Mouse (Mus musculus): ENCODE measurements around the gene Pkd1l3.
A peak's percentile ranks its signal among the peaks of the same experiment; 100 is the strongest.

The Pkd1l3 gene

DNA sequence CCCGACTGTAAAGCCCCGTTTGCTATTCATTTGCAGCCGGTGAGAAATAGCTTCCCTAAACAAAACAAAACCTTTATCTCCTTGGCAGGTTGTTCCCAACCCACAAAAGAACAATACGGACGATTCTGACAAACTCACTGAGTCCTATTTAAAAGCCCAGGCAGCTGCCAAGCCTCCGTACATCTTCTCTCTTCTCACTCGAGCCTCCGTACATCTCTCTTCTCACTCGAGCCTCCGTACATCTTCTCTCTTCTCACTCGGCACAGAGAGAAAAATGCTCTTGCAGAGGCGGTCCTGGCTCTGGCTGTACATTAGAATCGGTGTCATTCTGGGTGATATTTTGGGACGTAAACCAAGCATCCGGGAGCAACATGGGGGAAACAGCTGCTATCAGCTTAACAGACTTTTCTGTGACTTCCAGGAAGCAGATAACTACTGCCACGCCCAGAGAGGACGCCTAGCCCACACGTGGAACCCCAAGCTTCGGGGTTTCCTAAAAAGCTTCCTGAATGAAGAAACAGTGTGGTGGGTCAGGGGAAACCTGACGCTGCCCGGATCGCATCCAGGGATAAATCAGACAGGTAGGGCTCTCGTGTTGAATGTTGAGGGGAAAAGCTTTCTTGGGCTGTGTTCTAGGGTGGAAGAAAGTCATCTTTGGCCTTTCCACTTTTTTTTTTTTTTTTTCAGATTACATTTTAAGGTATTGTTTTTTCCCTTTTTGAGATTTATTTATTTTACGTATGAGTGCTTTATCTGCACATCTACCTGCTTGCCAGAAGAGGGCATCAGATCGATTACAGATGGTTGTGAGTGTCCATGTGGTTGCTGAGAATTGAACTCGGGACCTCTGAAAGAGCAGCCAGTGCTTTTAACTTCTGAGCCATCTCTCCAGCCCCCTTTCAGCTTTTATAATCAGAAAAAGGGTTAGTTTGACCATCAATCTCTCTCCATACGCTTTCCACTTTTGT lies at the start of gene Pkd1l3:
TSS of gene Pkd1l3 (plus strand) at position 275 of the 968 bp plus-strand sequence.
- peak; percentile 9 to 13 for DNase-seq

DNA sequence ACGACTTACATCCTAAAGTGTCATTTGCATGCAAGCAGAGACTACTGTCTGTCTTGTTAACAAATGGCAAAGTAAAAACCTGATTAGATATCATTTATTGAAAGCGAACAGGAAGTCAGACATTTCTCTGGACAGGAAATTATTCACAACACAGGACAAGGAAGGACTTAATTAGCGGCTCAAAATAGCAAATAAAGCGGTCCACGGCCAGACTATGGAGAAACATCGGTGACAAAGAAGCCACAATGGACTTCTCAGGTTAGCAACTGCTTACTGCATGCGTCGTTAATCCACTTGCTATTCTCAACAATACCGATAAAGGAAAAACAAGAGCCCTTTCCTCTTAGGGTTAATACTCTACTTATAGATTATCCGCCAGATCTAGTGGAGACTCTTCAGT lies 49.6 kb upstream of the Pkd1l3 start:
- DNase-seq: no peak

DNA sequence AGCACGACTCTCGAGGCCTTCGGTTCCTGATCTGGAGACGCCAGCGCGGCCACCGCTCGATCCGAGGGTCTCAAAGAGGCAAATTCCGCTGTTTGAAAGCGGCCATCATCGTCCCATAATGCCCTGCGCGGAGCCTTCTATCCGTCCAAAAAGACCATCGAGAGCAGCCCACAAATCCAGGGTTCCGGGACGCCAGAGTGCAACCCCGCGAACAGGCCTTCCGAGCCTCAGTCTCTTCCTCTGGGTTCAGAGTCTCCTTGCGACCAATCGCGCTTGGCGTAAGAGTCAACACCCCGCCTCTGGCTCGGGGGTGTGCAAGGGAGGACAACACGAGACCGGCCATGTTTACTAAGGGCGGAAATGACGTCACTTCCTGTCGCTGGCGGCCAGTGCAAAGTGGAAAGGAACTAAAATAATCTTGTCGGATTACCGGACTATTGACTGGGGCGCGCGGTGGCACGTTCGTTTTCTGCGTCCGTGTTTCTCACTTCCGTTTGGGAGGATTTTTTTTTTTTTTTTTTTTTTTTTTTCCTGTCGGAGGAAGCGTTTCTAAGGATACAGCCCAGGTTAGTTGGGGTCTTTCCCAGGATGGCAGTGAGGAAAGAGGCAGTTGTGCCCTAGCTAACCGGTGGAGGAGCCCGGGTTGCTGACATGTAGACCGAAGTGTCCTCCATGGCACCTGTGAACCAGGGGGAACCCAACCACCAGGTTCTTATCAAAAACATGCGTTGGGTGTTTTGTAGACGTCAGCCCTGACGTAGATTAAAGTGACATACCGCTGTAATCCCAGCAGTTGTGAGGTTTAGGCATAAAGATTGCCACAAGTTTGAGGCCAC lies 48.6 kb upstream of the Pkd1l3 start, which contains the start of the genes Dhx38 and Txnl4b:
TSS of gene Dhx38 (minus strand) at position 364 of the 836 bp plus-strand sequence.
TSS of gene Txnl4b (plus strand) at position 395 of the 836 bp plus-strand sequence.
- peak; percentile 96 to 97 for DNase-seq

DNA sequence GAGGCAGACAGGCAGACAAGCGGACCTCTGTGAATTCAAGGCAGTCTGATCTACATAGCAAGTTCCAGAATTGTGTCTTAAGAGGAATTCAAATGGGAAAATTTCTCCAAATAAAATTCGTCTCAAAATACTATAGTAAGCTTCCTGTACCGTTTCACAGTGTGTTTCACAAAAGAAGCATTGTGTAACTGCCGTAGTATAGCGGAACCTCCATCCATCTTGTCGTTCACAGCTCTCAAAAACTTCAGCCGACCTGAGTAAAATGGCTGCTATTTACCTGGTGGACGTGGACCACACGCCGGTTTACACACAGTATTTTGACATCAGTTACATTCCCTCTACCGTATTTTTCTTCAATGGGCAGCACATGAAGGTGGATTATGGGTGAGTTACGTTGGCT lies 43.2 kb upstream of the Pkd1l3 start:
- no peak for DNase-seq

DNA sequence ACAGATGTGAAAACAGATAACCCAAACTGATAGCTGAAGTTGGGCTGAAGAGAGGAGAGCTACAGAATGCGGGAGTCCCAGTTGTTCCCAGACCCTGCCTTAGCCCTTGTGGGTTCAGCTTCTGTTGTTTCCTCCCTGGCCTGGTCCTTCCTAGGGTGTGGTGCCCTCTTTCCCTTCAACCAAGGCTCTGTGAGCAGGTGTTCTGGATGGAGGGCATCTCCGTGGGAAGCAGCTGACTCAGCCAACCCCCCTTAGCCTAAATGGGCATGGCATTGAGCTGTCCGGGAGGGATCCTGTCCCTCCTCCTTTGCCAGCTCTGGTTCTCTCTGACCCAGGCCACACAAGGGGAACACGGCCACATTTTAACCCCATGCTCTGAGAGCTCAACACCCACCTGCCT lies 38.0 kb upstream of the Pkd1l3 start:
- DNase-seq: no peak

DNA sequence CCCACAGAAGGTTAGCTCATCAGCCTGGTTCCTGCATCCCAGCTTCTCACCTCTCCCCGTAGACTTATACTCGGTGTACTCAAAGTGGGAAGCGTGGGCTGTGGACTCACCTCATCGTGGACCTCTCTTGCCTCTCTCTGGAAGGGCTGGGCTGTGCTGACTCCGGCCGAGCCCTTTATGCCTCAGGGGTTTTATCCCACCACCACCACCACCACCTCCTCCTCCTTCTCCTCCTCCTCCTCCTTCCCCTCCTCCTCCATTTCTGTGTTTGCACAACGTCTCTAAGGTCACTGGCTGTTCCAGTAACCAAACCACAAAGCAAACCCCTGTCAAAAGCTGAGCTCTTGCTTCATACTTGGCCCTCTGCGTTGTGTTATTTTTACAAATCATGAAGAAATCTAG lies 35.4 kb upstream of the Pkd1l3 start, which contains the start of gene Hp:
TSS of gene Hp (minus strand) at position 273 of the 402 bp plus-strand sequence.
- DNase-seq: no peak

DNA sequence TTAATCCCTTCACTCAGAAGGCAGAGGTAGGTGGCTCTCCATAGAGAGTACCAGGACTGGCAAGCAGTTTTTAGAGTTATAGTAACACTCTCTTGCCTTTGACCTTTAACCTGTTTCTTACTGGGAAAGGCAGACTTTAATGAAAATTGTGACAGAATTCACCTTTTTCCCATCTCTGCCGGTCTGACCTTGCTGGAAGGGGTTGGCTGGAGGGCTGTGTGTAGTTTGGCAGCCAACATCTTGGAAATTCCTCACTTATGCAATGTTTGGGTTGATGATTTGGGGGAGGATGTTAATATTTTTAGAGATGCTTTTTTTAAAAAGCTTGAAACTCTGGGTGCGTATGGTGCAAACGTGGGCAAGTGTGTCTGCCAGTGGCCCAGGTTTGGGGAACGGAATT lies 30.0 kb upstream of the Pkd1l3 start:
- no peak for DNase-seq

DNA sequence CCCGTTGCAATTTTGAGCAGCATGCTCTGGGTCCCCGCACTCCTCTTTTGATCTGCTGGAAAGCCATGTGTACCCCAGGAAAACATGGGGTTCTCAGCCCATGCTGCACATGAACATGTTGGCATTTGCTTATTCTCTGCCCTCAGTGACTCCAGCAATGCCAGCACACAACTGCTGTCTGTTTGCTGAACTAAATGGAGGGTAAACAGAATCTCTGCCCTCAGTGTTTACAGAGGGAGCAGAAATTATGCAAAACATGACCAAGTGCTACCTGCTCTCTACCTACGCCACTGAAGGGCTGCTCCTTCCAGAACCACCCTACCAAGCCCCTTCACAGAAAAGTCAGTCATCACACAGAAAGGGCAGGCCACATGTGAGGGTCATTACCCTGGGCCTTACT lies 29.5 kb upstream of the Pkd1l3 start:
- no peak for DNase-seq

DNA sequence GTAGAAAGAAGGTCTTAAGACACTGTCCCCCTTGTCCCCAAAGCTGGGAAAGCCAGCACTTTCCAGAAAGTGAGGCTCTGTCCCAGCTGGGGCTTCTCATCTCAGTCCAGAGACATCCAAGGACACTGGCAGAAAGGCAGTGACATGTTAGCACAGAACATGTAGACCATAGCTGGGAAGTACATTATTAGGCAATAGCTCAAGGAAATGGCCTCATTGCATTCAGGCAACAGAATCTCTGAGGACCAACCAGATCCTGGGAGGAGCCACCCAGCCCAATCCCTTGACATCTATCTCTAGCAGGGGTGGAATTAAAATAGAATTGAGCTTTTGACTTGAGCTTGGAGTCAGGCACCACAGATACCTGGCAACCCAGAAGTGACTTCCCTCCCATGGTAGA lies 28.7 kb upstream of the Pkd1l3 start:
- DNase-seq: no peak

DNA sequence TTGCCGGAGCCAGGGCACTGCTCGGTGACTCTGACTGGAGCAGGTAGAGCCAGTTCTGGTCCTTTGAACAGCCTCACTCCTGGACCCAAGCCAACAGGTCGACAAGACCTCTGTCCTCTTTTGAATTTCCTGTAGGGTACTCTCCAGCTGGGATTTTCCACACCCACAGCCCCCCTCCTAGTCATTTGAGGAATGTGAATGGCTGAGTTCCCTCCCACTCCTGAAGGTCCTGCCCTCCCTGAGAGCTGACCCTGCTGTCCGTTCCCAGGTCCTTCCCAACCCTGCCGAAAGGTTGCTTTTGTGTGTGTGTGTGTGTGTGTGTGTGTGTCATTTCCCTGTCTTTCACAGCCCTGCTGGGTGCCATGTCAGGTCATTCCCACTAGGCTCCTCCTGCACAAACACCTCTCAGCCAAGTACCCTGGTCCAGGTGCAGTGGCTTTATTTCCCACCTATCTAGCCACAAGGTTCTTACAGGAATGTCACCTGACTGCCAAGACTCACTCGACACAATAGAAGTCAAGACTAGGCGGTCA lies 27.3 kb upstream of the Pkd1l3 start:
- DNase-seq: no peak

DNA sequence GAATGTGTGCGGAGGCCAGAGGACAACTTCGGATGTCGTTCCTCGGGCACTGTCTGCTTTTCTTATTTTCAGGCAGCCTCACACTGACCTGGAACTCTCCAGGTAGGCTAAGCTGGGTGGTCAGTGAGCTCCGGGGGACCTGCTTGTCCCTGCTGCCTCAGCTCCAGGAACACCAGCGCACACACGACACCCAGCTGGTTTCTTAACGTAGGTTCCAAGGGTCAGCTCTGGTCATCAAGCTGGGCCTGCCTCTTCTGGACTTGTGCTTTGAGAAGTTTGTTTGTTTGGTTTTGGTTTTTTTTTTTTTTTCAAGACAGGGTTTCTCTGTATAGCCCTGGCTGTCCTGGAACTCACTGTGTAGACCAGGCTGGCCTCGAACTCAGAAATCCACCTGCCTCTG lies 23.4 kb upstream of the Pkd1l3 start:
- no peak for DNase-seq

DNA sequence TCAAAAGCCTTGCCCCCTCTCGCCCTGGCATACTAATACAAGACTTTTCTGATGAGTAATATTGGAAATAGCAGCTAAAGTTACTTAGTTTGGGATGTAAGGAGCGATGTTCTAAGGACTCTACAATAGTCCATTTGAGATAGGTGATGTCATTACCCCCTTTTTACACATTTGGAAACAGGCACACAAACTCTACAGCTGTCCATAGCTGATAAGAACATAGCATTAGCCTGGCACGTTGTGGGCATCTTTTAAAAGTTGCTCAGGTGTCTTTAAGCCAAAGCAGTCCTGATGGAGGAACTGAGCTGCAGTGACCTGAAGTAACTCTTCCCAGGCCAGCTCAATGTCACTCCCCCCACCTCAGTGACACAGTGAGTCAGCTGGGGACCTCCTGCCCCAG lies 22.9 kb upstream of the Pkd1l3 start:
- no peak for DNase-seq

DNA sequence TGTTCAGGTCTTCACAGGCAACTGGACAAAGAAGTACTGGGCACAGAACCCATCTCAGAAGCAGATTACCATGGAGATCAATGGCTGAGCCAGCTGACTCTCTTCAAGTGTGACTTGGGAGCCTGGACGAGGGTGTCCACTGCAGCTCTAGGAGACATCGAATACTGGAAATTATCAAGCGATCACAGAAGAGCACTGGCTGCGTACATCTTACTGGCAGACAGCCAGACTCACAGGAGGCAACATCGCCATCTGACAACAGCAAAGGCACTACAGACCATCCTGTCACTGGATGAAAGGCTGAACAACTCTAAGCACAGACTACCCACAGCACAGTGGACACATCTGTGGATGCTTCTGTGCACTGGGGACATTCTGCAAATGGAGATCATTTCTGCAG lies 22.2 kb upstream of the Pkd1l3 start:
- DNase-seq: no peak

DNA sequence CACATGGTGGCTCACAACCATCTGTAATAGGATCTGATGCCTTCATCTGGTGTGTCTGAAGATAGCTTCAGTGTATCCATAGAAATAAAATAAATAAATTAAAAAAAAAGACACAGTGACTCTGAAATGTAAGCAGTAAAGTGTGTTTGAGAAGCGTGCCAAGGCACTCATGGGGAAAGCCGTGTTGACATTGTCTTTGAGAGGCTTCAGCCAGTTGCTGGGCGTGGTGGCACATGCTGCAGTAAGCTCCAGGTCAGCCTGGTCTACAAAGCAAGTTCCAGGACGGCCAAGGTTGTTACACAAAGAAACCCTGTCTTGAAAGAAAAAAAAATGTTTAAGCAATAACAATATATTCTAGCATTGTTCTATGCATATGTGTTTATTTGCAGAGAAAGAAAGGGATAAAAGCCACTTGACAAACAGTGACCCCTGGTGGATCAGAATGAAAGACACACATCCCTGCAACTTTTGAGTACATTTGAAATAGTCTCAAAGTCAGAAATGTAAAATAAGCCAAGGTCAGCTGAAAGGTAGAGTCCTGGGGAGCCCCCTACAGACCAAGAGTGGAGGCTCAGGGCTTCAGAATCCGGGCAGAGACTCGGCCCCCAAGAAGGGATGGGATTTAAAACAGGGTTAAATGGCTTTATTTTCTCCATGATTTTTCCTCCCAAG lies 21.1 kb upstream of the Pkd1l3 start:
- DNase-seq: peak; percentile 12 to 25

DNA sequence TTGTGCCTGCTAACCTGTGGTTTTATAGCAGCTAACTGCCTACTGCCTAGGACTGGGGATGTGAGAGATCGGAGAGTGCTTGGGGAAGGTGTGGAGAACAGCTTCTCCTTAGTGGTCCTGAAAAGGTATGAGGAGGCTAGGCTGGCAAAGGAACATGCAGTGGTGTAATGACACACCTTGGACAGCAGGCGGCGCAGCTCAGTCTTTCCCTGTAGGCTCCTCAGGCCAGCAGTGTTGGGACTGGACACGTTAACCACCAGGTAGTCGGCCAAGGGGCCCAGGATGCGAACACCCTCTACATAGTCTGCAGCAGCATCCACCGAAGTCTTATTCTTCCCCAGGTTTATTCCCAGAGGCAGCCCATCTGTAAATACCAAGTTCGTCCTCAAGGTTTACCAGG lies 18.5 kb upstream of the Pkd1l3 start:
- DNase-seq: peak; percentile 74 to 76

DNA sequence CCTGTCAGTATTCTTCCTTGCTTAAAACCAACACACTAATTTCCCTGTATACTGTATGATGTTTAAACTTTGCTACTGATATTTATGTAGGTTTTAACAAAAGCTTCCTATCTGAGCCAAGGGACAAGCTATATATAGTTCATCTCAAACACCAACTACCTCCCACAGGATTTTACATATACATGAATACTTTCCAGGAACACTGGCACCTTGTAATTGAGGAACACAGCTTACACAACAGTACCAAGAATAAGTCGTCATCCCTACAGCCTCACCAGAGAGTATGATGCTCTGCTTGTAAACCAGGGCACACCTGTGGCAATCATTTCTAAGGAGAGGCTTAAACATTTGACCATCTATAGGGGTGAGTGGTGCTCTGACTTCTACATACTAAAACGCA lies 7.6 kb upstream of the Pkd1l3 start:
- no peak for DNase-seq

DNA sequence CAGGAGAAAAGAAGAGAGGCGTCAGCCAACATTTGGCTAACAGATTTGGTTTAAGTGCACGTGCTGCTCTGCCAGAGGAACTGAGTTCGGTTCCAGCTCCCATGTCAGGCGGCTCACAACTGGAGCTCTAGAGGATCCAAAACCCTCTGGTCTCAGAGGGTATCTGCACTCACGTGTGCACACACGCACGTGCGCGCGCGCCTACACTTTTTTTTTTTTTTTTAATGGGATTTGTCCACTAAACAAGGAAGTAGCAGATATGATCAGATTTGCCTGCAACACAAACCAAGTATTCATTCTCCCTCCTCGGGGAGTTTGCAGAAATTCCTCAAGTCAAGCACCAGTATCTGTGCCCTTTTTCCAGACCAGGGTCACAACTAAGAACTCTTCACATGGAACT lies 6.7 kb upstream of the Pkd1l3 start:
- no peak for DNase-seq

DNA sequence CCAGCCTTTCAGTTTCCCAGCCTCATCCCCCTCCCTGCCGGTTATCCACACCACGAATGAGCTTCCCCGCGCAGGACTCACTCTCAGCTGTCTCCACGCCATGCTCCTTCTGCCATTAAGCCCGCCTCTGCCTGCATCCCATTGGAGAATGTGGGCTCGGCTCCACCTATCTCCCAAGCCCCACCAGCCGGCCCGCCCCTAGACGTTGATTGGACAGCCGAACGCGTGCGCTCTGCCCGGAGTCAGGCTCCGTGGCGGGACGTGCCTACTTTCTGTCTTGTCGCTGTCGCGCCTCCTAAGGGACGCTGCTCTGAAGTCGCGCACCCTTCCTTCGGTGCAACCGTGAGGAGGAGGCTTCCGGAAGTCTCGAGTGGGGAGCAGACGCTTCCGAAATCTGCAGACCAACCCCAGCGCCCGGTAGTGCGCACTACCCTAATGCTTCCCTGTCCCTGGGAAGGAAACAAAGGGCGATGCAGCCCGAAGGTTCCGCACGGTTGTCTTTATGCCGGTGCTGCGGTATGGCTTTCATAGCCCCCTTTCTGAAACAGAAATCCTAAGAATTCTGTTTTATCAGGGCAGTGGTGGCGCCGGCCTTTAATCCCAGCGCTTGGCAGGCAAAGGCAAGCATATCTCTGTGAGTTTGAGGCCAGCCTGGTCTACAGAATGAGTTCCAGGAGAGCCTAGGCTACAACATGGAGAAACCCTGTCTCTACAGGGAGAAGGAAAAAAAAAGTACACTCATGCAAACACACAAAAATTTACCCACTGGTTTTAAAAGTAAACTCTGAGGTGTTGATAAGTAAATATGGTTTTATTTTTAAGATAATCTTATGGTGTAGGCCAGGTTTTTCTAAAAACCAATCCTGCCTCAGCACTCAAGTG lies 5.8 kb upstream of the Pkd1l3 start, which contains the start of gene Dhodh:
TSS of gene Dhodh (minus strand) at position 403 of the 882 bp plus-strand sequence.
- DNase-seq: peak; percentile 94 to 95

DNA sequence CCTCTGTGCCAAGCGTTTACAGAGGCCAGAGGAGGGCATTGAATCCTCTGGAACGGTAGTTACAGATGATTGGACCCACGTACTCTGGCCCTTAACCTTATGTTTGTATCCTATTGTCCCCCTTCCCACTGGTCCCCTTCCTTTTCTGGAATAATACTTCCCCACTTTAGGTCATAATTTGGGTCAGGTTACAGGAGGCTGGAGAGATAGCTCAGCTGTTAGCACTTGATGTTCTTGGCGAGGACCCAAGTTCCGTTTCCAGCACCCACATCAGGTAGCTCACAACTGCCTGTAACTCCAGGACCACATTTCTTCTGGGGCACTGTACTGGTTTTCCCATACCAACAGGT lies 5.2 kb upstream of the Pkd1l3 start:
- peak; percentile 19 to 29 for DNase-seq

DNA sequence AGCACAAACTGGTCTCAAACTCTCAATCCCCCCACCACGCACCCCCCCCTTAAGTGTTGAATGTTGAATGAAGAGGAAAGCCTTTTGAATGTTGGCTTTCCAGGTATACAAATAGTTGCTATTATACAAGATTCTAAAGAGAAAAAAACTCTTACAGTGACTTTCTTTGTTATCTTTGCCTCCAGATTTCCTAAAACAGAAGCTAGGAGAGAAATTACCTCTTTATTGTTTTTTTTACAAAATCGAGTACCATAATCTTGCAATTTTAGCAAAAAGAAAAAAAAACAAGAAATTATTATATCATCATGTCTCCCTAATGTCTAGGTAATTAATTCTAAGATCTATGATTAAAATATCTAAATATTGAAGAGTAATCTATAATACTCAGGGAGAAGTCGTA lies 1.3 kb downstream of the Pkd1l3 start:
- DNase-seq: no peak

DNA sequence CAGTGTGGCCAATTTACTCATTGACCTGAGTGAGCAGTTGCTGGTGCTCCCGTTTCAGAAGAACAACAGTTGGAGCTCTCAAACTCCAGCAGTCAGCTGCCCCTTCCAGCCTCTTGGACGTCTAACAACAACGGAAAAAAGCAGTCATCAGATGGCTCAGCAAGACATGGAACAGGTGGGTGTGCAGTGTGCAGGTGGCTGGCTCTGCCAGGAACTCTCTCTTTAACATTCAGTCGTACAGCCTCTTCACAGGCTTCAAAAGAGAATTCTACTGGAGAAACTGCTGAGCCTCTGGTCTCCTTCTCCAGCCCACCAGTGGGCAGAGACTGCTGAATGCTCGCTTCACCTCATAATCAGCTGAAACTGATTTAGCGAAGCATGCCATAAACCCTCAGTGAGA lies 14.3 kb downstream of the Pkd1l3 start:
- DNase-seq: no peak

DNA sequence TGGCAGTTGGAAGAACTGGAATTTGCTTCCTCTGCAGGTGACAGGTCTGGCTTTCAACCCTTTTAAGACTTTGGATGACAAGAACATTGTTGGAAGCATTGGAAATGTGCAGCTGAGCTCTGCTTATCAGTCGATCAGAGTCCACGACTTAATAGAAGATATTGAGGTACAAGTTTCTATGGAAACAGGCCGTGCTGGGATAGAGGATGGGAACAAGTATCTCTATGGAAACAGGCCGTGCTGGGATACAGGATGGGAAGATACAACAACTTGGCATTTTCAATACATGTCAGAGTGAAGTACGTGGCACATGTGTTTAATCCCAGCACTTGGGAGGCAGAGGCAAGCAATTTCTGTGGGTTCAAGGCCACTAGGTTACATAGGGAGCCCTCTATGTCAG lies 18.2 kb downstream of the Pkd1l3 start:
- DNase-seq: no peak
